Mouse (Mus musculus): ENCODE data around the gene Svbp.

GRCm38 (mm10) chr4:119148741-119149140 is 46.4 kb upstream of the Svbp start:
- TF ChIP-seq ZC3H11A (IDR thresholded peaks at IDR 0.05; ENCODE audit: borderline replicate concordance, low read depth, low read length) (no peak), CHD2 (IDR thresholded peaks at IDR 0.05; ENCODE audit: low read depth, low read length) (no peak), MAFK (IDR thresholded peaks at IDR 0.05; ENCODE audit: insufficient read depth, low read depth, low read length) (no peak)

Measured in ES-E14 (cell line).